Mouse (Mus musculus) frontal cortex, postnatal 14 days (tissue): ENCODE measurements around the gene Cotl1.
"Not testable (repeated sequence)": the region's sequence is repeated elsewhere in the genome, so short reads cannot be mapped to it uniquely, and the experiment has no call there.

Source experiments
- DNase-seq, 2 experiments: peaks; one replicate each; pipeline ENCODE4 v3.0.0; 2022; ENCODE audit warnings: low spot score in 2 of 2

The Cotl1 gene

GRCm38 (mm10) chr8:119840275-119840808 is at the start of gene Cotl1:
Cotl1 (minus strand) TSS chr8:119840544.
- peak; percentile 94 to 97 for DNase-seq

GRCm38 (mm10) chr8:119888012-119888411 is 47.7 kb upstream of the Cotl1 start:
- DNase-seq: no peak

GRCm38 (mm10) chr8:119887130-119887529 is 46.8 kb upstream of the Cotl1 start:
- DNase-seq: peak in 1 of 2 experiments; percentile 14

DNA sequence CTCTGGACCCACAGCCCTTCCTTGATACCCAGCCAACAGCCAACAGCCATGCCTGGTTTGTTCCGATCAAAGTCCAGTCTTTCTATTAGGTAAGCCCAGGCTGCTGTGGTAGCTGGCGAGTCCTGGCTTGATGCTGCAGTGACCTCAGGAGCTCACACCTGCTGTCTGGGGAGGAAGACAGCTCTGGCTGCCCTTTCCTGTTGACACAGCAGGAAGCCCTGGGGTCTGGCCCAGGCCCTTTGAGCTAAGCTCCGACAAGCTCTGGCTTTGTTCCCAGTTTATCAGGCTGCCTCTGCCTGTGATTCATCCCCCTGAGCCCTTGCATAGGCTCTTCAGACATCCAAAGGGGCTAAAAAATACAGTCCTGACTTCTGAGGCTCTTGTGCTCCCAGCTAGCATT is 45.3 kb upstream of the Cotl1 start:
- no peak for DNase-seq

- DNase-seq: no peak
These were observed 42.9 kb upstream of the Cotl1 start for GRCm38 (mm10) chr8:119883281-119883680.

DNA sequence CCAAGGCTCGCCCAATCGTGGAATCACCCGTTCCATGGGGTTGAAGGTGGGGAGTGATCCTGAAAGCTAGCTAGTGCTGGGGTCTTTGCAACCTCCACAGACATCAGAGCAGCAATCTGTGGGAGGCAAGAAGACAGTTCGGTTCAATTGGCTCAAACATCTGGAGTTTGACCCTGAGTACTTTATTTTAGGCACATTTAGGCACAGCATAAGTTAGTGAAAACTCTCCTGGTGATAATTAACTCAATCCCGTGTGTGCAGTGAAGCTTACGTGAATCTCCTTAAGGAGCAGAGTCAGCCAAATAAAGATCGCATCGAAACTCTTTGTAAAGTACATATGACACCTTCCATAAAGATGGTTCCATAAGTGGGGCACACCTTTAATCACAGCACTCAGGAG is 41.6 kb upstream of the Cotl1 start:
- DNase-seq: no peak

DNA sequence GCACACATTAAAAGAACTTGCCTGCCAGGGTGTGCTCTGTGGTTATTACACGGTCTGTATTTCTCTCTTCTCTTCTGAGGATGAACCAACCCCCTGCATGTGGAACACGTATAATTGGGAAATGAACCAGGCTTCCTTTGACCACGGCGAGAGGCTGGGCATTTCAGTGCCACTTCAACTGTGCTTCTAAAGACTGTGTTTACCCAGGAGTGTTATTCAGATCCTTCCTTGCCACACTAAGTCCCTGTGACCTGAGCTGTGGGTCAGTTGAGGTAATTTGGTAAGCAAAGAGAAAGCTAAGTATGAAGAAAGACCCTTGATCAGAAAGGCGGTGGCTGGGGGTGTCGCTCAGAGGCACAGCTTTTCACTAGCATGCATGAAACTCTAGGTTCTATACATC is 41.0 kb upstream of the Cotl1 start:
- no peak for DNase-seq

GRCm38 (mm10) chr8:119873181-119873580 is 32.8 kb upstream of the Cotl1 start:
- DNase-seq: no peak

- no peak for DNase-seq
These were observed 29.3 kb upstream of the Cotl1 start for GRCm38 (mm10) chr8:119869616-119870015.

- DNase-seq: no peak
These were observed 22.4 kb upstream of the Cotl1 start for GRCm38 (mm10) chr8:119862749-119863148.

GRCm38 (mm10) chr8:119862390-119862734 is 22.0 kb upstream of the Cotl1 start:
- no peak for DNase-seq

- peak; percentile 91 to 96 for DNase-seq
These were observed 21.5 kb upstream of the Cotl1 start, which contains the start of gene Klhl36 for GRCm38 (mm10) chr8:119861706-119862389. Klhl36 (plus strand) TSS chr8:119862266.

- no peak for DNase-seq
These were observed 17.4 kb upstream of the Cotl1 start for GRCm38 (mm10) chr8:119857767-119858166.

GRCm38 (mm10) chr8:119855656-119856055 is 15.3 kb upstream of the Cotl1 start:
- DNase-seq: no peak

DNA sequence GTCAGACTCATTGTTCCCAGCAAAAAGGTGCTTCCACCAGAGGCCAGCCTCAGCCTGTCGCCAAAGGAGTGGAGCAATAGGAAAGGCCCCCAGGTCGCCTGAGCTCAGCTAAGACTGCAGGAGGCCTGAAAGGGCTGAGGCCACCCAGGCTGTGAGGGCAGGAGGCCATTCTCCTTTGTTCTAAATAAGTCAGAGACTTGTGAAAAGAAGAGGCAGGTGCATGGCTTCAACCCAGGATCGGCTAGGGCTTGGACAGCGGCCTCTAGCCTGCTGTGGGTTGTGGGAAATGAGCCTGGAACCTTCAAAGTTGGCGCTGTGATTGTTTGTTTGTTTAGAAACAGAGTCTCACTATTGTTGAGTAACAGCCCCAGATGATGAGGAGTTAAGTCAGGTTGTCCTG is 13.7 kb upstream of the Cotl1 start:
- no peak for DNase-seq

DNA sequence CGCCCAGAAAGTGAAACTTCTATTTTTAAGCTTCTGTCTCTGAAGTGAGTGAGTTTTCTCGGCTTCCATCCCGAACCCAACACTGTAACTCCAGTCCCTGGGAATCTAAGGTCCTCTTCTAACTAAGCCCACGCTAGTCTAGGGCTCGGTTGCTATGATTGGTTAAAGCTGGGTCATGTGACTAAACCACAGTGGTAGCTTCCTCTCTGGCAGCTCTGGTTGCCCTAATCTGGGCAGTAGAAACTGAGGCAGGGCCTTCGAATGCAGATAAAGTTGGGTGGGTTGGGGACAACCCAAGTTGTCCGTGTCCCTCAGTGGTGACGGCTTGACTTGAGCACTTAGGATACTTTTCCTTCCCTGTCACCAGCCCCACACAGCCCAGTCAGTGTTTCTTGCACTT is 13.2 kb upstream of the Cotl1 start:
- DNase-seq: no peak

- no peak for DNase-seq
These were observed 7.0 kb upstream of the Cotl1 start for GRCm38 (mm10) chr8:119847232-119847922.

GRCm38 (mm10) chr8:119845741-119846140 is 5.4 kb upstream of the Cotl1 start:
- not testable (repeated sequence) for DNase-seq

DNA sequence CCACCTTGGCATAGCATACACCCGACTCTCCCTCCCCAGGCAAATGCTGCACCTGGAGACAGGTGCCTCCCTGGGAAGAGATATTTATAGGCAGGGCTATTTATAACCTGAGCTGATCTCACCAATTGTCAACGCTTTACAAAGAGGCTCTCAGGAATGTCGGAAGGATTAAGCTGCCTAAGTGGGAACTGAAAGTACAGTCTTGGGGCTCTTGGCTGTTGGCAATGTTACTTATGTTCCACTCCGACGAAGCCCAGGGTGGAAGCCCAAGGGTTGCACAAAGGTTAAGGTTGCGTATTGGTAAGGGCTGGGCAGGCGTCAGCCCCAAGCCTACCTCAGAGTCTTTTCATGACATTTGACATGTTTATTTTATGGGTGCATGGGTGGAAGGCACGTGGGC is 4.2 kb upstream of the Cotl1 start:
- no peak for DNase-seq

GRCm38 (mm10) chr8:119843444-119843843 is 3.1 kb upstream of the Cotl1 start:
- DNase-seq: peak in 1 of 2 experiments; percentile 70

- DNase-seq: no peak
These were observed 614 bp upstream of the Cotl1 start for GRCm38 (mm10) chr8:119840905-119841411.

- no peak for DNase-seq
These were observed 824 bp downstream of the Cotl1 start for GRCm38 (mm10) chr8:119839419-119840021.

GRCm38 (mm10) chr8:119838983-119839340 is 1.4 kb downstream of the Cotl1 start:
- DNase-seq: no peak
